ENCODE assay signal across 28 mouse cellular contexts in the genomic region with DNA sequence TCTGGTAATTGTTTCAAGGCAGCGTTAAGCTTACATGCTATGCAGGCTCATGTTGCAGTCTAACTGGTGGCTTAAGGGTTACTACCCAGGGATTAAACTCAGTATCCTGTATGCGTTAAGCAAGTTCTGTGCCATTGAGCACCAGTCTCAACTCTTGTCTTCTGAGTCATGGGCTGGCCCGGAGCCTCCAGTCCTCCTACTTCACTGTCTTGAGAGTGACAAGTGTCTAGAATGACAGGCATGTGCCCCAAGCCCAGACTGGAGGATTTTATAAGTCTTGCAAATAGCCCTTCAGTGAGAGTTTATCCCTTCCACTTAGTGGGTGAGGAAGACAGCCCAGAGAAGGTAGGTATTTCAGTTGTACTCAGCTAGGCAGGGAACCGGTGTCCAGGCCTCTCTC. TPM values are rescaled to one million over a fixed set of nuclear protein-coding genes. Genes with fewer than 3 reads are reported as not detected.
A peak's percentile ranks its signal among the peaks of the same experiment; 100 is the strongest.
DNase-seq lines count a peak whose midpoint lies in the region; ATAC-seq and TF ChIP-seq lines count a peak whose summit lies in the region.
"Had no signal": no experiment of that assay in that cellular context is flagged by ENCODE, and none has a peak within 500 bp of the region (broad histone marks: within the 10 kb centered on the region; RNA-seq: fewer than 3 reads in every experiment).

No protein-coding gene starts in this region.

- no peaks in the 10 kb centered on the region for H3K36me3 ChIP-seq in lung, postnatal 0 days (ENCODE audit: insufficient read depth, low read length)
- H3K36me3 ChIP-seq: forebrain, embryonic 12.5 days; forebrain, embryonic 15.5 days; G1E; heart, embryonic 12.5 days; heart, embryonic 15.5 days; hindbrain, embryonic 10.5 days; hindbrain, embryonic 13.5 days; intestine, embryonic 15.5 days had no signal

- H3K4me3 ChIP-seq in lung, postnatal 0 days (ENCODE audit: low read depth, low read length), result no peak overlapping the region
- H3K4me3 ChIP-seq: forebrain, embryonic 12.5 days; forebrain, embryonic 15.5 days; gastrocnemius, adult 2 months; heart, embryonic 12.5 days; heart, embryonic 15.5 days; hindbrain, embryonic 10.5 days; hindbrain, embryonic 13.5 days; intestine, embryonic 15.5 days had no signal

- no peaks in the 10 kb centered on the region for H3K9me3 ChIP-seq in lung, postnatal 0 days (ENCODE audit: low read length)
- H3K9me3 ChIP-seq: forebrain, embryonic 12.5 days; forebrain, embryonic 15.5 days; G1E; heart, embryonic 12.5 days; heart, embryonic 15.5 days; hindbrain, embryonic 10.5 days; hindbrain, embryonic 13.5 days; intestine, embryonic 15.5 days had no signal

- in situ Hi-C loops in Patski (cut with MboI; ENCODE audit: low pct_unique_long_range_greater_than_20kb), result no loop called here

- ATAC-seq in Patski, result no peak
- peak; percentile 92 for ATAC-seq in lung, postnatal 0 days
- ATAC-seq: forebrain, embryonic 15.5 days; hindbrain, embryonic 16.5 days; intestine, embryonic 15.5 days had no signal

- no peak for TF ChIP-seq CTCF in Patski (IDR thresholded peaks at IDR 0.05)
- TF ChIP-seq CTCF in lung, postnatal 0 days (IDR thresholded peaks at IDR 0.05), result no peak

- peak; percentile 62 for DNase-seq in Patski (ENCODE audit: low read depth, low spot score)
- DNase-seq in gonadal fat pad, adult 2 months (ENCODE audit: low read depth), result peak; percentile 36
- DNase-seq in lung, postnatal 0 days (ENCODE audit: low spot score), result peak; percentile 69
- DNase-seq in lung, postnatal 25 days (ENCODE audit: low spot score), result peak; percentile 64
- no peak for DNase-seq in cerebellum, postnatal 10 days
- no peak for DNase-seq in cerebellum, adult 11 months
- DNase-seq in spleen, postnatal 4 days (ENCODE audit: low spot score in 2 of 2), result no peak
- no peak for DNase-seq in left cerebral cortex, adult 8-10 months (ENCODE audit: low spot score in 2 of 2)
- DNase-seq: adrenal gland, postnatal 10 days; adrenal gland, postnatal 36 days; B cell, adult 2 months; cerebellum, adult 2 months; cerebellum, adult 9-11 months; cerebellum, postnatal 36 days; gastrocnemius, adult 2 months; gastrocnemius, postnatal 14 days; heart, adult 18-20 months; heart, postnatal 10 days; heart, postnatal 36 days had no signal

- no peak overlapping the region for H3K9ac ChIP-seq in lung, postnatal 0 days (replicated peaks; ENCODE audit: low read depth)
- H3K9ac ChIP-seq: forebrain, embryonic 12.5 days; forebrain, embryonic 15.5 days; heart, embryonic 12.5 days; heart, embryonic 15.5 days; hindbrain, embryonic 13.5 days; intestine, embryonic 15.5 days had no signal

- peak; percentile 91 for TF ChIP-seq EP300 in lung, postnatal 0 days (IDR thresholded peaks at IDR 0.05)

- WGBS in lung, postnatal 0 days, result 46% methylated on average over 4 of the region's 4 CpGs

- no peaks in the 10 kb centered on the region for H3K27me3 ChIP-seq in Patski
- H3K27me3 ChIP-seq in lung, postnatal 0 days (replicated peaks; ENCODE audit: insufficient read depth, low read length), result no peaks in the 10 kb centered on the region
- H3K27me3 ChIP-seq: forebrain, embryonic 15.5 days; heart, embryonic 15.5 days; hindbrain, embryonic 13.5 days; intestine, embryonic 15.5 days had no signal

- 0 out of 2 replicates have a peak, but pooled peaks cover 3% of the 10 kb centered on the region for H3K4me1 ChIP-seq in lung, postnatal 0 days (ENCODE audit: insufficient read depth, low read depth, low read length)
- H3K4me1 ChIP-seq: hindbrain, embryonic 13.5 days; intestine, embryonic 15.5 days had no signal

- CTCF ChIA-PET in Patski (lab: Charles Lee), result interaction anchor here (1.2 kb wide), 1 partner anchor 31 kb away, joined by 3 read pairs; no protein-coding TSS in a partner anchor

- POLR2A ChIA-PET in Patski (lab: Charles Lee), result no interaction called here

- H3K4me2 ChIP-seq in lung, postnatal 0 days (replicated peaks; ENCODE audit: low read depth, low read length), result no peak overlapping the region
- H3K4me2 ChIP-seq: forebrain, embryonic 12.5 days; forebrain, embryonic 15.5 days; heart, embryonic 12.5 days; heart, embryonic 15.5 days; hindbrain, embryonic 13.5 days; intestine, embryonic 15.5 days had no signal

- no peak overlapping the region; the same call in 1 of the 2 replicates for H3K27ac ChIP-seq in lung, postnatal 0 days (ENCODE audit: low read length)
- H3K27ac ChIP-seq: forebrain, embryonic 12.5 days; forebrain, embryonic 15.5 days; gastrocnemius, adult 2 months; heart, embryonic 15.5 days; hindbrain, embryonic 10.5 days; hindbrain, embryonic 13.5 days; intestine, embryonic 15.5 days had no signal

RNA-seq across cellular contexts. Expression of a gene that starts 24.9 kb away (rescaled TPM):
- 95.3 TPM for polyA plus RNA-seq in Patski (2021)
- 55.5 and 67.1 TPM in 2 replicates for polyA plus RNA-seq in gonadal fat pad, adult 2 months (2012; rRNA removed)
- 39.7 and 44.5 TPM in 2 replicates for polyA plus RNA-seq in lung, postnatal 0 days (2015; fragmentation: Nextera tagmentation; extraction: Ambion mirVana)
- 100 to 1,000 TPM; 106 to 122 (median 113) TPM for total RNA-seq in left cerebral cortex, adult 8-10 months (2022)

RNA-seq across cellular contexts. Expression of a gene that starts 27.9 kb away (rescaled TPM):
- polyA plus RNA-seq in Patski (2021), result 1.3 TPM
- polyA plus RNA-seq in gonadal fat pad, adult 2 months (2012; rRNA removed), result 4.3 and 4.4 TPM in 2 replicates
- polyA plus RNA-seq in lung, postnatal 0 days (2015; fragmentation: Nextera tagmentation; extraction: Ambion mirVana), result 37.1 and 59.4 TPM in 2 replicates
- total RNA-seq in left cerebral cortex, adult 8-10 months (2022), result 1 to 10 TPM; 1.7 to 4.2 (median 2.7) TPM
- polyA plus RNA-seq: G1E had no signal

Comparison
In these comparisons a context has a peak if more than half of its experiments do, and no peak if none do; other contexts are left out.
1. DNase-seq: peak in Patski (single experiment), gonadal fat pad, adult 2 months (single experiment), lung, postnatal 0 days (single experiment) and lung, postnatal 25 days (single experiment); none in cerebellum, postnatal 10 days (0 of 2), cerebellum, adult 11 months (single experiment), spleen, postnatal 4 days (0 of 2) and left cerebral cortex, adult 8-10 months (0 of 2).